8 mouse cellular contexts compared by ENCODE assay signal in genomic region chr11:23255053-23255426, GRCm38 (mm10). TPM values are rescaled to one million over a fixed set of nuclear protein-coding genes. Genes with fewer than 3 reads are reported as not detected.
A peak's percentile ranks its signal among the peaks of the same experiment; 100 is the strongest.
DNase-seq lines count a peak whose midpoint lies in the region; ATAC-seq and TF ChIP-seq lines count a peak whose summit lies in the region.

No protein-coding gene starts in this region.

- TF ChIP-seq CTCF in liver, adult 2 months (IDR thresholded peaks at IDR 0.05; ENCODE audit: low read depth, low read length), result no peak

- H3K9ac ChIP-seq in liver, adult 2 months (ENCODE audit: low read depth, low read length), result peak overlapping the region; percentile 82
- peak overlapping the region; percentile 83 for H3K9ac ChIP-seq in embryonic facial prominence, embryonic 14.5 days (ENCODE audit: low read depth, low read length)
- peak overlapping the region; percentile 84 for H3K9ac ChIP-seq in intestine, embryonic 16.5 days (ENCODE audit: low read depth, low read length)
- H3K9ac ChIP-seq in neural tube, embryonic 13.5 days, result peak overlapping the region; percentile 81

- peaks cover 15% of the 10 kb centered on the region; the same call in 1 of the 2 replicates for H3K79me2 ChIP-seq in liver, adult 2 months (ENCODE audit: control insufficient read depth, insufficient read depth, low read length)

- H3K9me3 ChIP-seq in embryonic facial prominence, embryonic 14.5 days (ENCODE audit: control insufficient read depth, low read length), result no peaks in the 10 kb centered on the region
- H3K9me3 ChIP-seq in intestine, embryonic 16.5 days (ENCODE audit: control insufficient read depth, low read length), result no peaks in the 10 kb centered on the region
- no peaks in the 10 kb centered on the region for H3K9me3 ChIP-seq in neural tube, embryonic 13.5 days

- H3K4me1 ChIP-seq in liver, adult 2 months (ENCODE audit: control insufficient read depth, insufficient read depth, low read length), result peaks cover 6% of the 10 kb centered on the region
- peaks cover 12% of the 10 kb centered on the region; the same call in 1 of the 2 replicates for H3K4me1 ChIP-seq in embryonic facial prominence, embryonic 14.5 days (ENCODE audit: control insufficient read depth, insufficient read depth, low read length)
- H3K4me1 ChIP-seq in intestine, embryonic 16.5 days (ENCODE audit: control insufficient read depth, insufficient read depth, low read length), result peaks cover 13% of the 10 kb centered on the region
- peaks cover 23% of the 10 kb centered on the region for H3K4me1 ChIP-seq in neural tube, embryonic 13.5 days (replicated peaks)

- peak; percentile 63 for DNase-seq in liver, adult 2 months (ENCODE audit: extremely low read depth, low read depth, low spot score)
- no peak for DNase-seq in liver
- no peak for DNase-seq in embryonic facial prominence, embryonic 14.5 days (ENCODE audit: low spot score)
- no peak for DNase-seq in gastrocnemius, postnatal 4 days (ENCODE audit: low spot score in 2 of 2)
- no peak for DNase-seq in gastrocnemius, adult 18-20 months (ENCODE audit: low spot score)
- DNase-seq in MN1 (ENCODE audit: low spot score), result no peak

- peak overlapping the region; percentile 78 for H3K27ac ChIP-seq in liver, adult 2 months (replicated peaks; ENCODE audit: insufficient read depth, low read depth, low read length)
- peak overlapping the region; percentile 95 for H3K27ac ChIP-seq in embryonic facial prominence, embryonic 14.5 days (replicated peaks; ENCODE audit: low read depth, low read length)
- peak overlapping the region; percentile 90 for H3K27ac ChIP-seq in intestine, embryonic 16.5 days (ENCODE audit: low read length)
- H3K27ac ChIP-seq in neural tube, embryonic 13.5 days (replicated peaks), result peak overlapping the region; percentile 96

- WGBS in liver, adult 2 months, result 1% methylated on average over 24 of the region's 24 CpGs
- WGBS in embryonic facial prominence, embryonic 14.5 days, result 2% methylated on average over 19 of the region's 24 CpGs
- 2% methylated on average over 22 of the region's 24 CpGs for WGBS in intestine, embryonic 16.5 days
- WGBS in neural tube, embryonic 13.5 days, result 1% methylated on average over 24 of the region's 24 CpGs

- no peaks in the 10 kb centered on the region for H3K36me3 ChIP-seq in liver, adult 2 months (ENCODE audit: control insufficient read depth, insufficient read depth, low read length)
- no peaks in the 10 kb centered on the region for H3K36me3 ChIP-seq in embryonic facial prominence, embryonic 14.5 days (ENCODE audit: control insufficient read depth, insufficient read depth, low read length)
- no peaks in the 10 kb centered on the region for H3K36me3 ChIP-seq in intestine, embryonic 16.5 days (ENCODE audit: control insufficient read depth, insufficient read depth, low read length)
- H3K36me3 ChIP-seq in neural tube, embryonic 13.5 days, result no peaks in the 10 kb centered on the region

- TF ChIP-seq POLR2A in liver, adult 2 months (IDR thresholded peaks at IDR 0.05; ENCODE audit: extremely low read depth, insufficient read depth, low read length), result no peak

- no peaks in the 10 kb centered on the region for H3K27me3 ChIP-seq in liver, adult 2 months (ENCODE audit: control insufficient read depth, insufficient read depth, low read length)
- H3K27me3 ChIP-seq in embryonic facial prominence, embryonic 14.5 days (replicated peaks; ENCODE audit: control insufficient read depth, insufficient read depth, low read length), result no peaks in the 10 kb centered on the region
- H3K27me3 ChIP-seq in intestine, embryonic 16.5 days (replicated peaks; ENCODE audit: control insufficient read depth, insufficient read depth, low read length), result no peaks in the 10 kb centered on the region
- H3K27me3 ChIP-seq in neural tube, embryonic 13.5 days, result no peaks in the 10 kb centered on the region

- H3K4me2 ChIP-seq in embryonic facial prominence, embryonic 14.5 days (ENCODE audit: low read depth, low read length), result peak overlapping the region; percentile 69
- peak overlapping the region; percentile 63 for H3K4me2 ChIP-seq in intestine, embryonic 16.5 days (ENCODE audit: low read depth, low read length)
- H3K4me2 ChIP-seq in neural tube, embryonic 13.5 days, result peak overlapping the region; percentile 54

- peak overlapping the region; percentile 68 for H3K4me3 ChIP-seq in liver, adult 2 months (ENCODE audit: insufficient read depth, low read depth, low read length)
- peak overlapping the region; percentile 57 for H3K4me3 ChIP-seq in embryonic facial prominence, embryonic 14.5 days (ENCODE audit: low read depth, low read length)
- H3K4me3 ChIP-seq in intestine, embryonic 16.5 days (ENCODE audit: low read length), result peak overlapping the region; percentile 80
- peak overlapping the region; percentile 94 for H3K4me3 ChIP-seq in neural tube, embryonic 13.5 days

- ATAC-seq in embryonic facial prominence, embryonic 14.5 days (ENCODE audit: low read depth), result no peak
- ATAC-seq in intestine, embryonic 16.5 days, result no peak
- ATAC-seq in neural tube, embryonic 13.5 days (ENCODE audit: low read depth), result peak; percentile 48

RNA-seq across cellular contexts. Expression of gene Xpo1, which starts 0.8 kb away (rescaled TPM):
- total RNA-seq in liver, adult 2 months (2014; rRNA removed), result 23.0 and 31.0 TPM in 2 replicates
- 1.6 and 1.8 TPM in 2 replicates for polyA plus RNA-seq in liver, adult 2 months (2012; rRNA removed)
- 102 and 118 TPM in 2 replicates for polyA plus RNA-seq in embryonic facial prominence, embryonic 14.5 days (2014; fragmentation: Nextera tagmentation; extraction: Ambion mirVana)
- 49.6 and 52.8 TPM in 2 replicates for polyA plus RNA-seq in intestine, embryonic 16.5 days (2015; fragmentation: Nextera tagmentation; extraction: Ambion mirVana)
- polyA plus RNA-seq in neural tube, embryonic 13.5 days (2015; fragmentation: Nextera tagmentation; extraction: Ambion mirVana), result 66.7 and 74.3 TPM in 2 replicates
- total RNA-seq in gastrocnemius, postnatal 4 days (2021), result 10 to 100 TPM; 66.9 to 71.4 TPM
- 10 to 100 TPM; 19.9 to 26.5 TPM for total RNA-seq in gastrocnemius, adult 18-20 months (2021)

RNA-seq across cellular contexts. Expression of gene Usp34, which starts 51.7 kb away (rescaled TPM):
- 29.4 and 31.0 TPM in 2 replicates for total RNA-seq in liver, adult 2 months (2014; rRNA removed)
- polyA plus RNA-seq in liver, adult 2 months (2012; rRNA removed), result 2.8 and 3.0 TPM in 2 replicates
- 40.6 and 43.0 TPM in 2 replicates for polyA plus RNA-seq in embryonic facial prominence, embryonic 14.5 days (2014; fragmentation: Nextera tagmentation; extraction: Ambion mirVana)
- polyA plus RNA-seq in intestine, embryonic 16.5 days (2015; fragmentation: Nextera tagmentation; extraction: Ambion mirVana), result 12.9 and 16.9 TPM in 2 replicates
- 27.3 and 29.6 TPM in 2 replicates for polyA plus RNA-seq in neural tube, embryonic 13.5 days (2015; fragmentation: Nextera tagmentation; extraction: Ambion mirVana)
- 10 to 100 TPM; 51.7 to 53.9 TPM for total RNA-seq in gastrocnemius, postnatal 4 days (2021)
- 10 to 100 TPM; 38.7 to 41.4 TPM for total RNA-seq in gastrocnemius, adult 18-20 months (2021)

Comparison
In these comparisons a context has a peak if more than half of its experiments do, and no peak if none do; other contexts are left out.
1. RNA of gene Xpo1, which starts 0.8 kb away (polyA plus RNA-seq): 102 to 118 TPM in embryonic facial prominence, embryonic 14.5 days, 66.7 to 74.3 TPM in neural tube, embryonic 13.5 days and 49.6 to 52.8 TPM in intestine, embryonic 16.5 days; 1.6 to 1.8 TPM in liver, adult 2 months; every median in the first group is over 10 times any median in the second.
2. Peak in every context shown above with its lines, with median percentiles within 50 percentile points of each other: H3K27ac ChIP-seq, H3K4me3 ChIP-seq, H3K9ac ChIP-seq and H3K4me2 ChIP-seq.